Mouse (Mus musculus) bone marrow macrophage, adult 2 months (primary cell): ENCODE results near the gene Akap9.
"Not testable (repeated sequence)": the region's sequence is repeated elsewhere in the genome, so short reads cannot be mapped to it uniquely, and the experiment has no call there.

Experiments
- CTCF ChIP-seq: IDR thresholded peaks from 2 replicates; pipeline ENCODE4 v1.5.1; 2012; ENCODE audit warnings: low read depth, mild to moderate bottlenecking, low read length, moderate library complexity
- POLR2A ChIP-seq: IDR thresholded peaks from 2 replicates; pipeline ENCODE4 v1.6.1; 2012; ENCODE audit warnings: mild to moderate bottlenecking, low read depth, low read length, borderline replicate concordance

DNA sequence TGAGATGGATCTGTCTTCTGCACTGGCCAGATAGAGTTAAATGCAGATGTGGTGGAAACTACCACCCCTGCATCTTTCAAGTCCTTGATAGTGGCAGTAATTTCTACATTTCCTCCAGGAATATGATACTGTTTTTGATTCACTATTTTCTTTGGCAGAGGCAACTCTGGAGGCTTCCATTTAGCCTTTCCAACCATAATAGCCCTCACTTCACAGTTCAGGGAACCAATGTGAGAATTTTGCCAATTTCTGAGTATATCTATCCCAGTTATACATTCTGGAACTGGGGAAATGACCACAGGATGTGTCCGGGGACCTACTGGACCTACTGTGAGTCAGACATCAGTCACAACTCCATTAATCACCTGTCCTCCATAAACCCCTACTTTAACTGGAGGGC, 89.8 kb downstream of the Akap9 start:
- TF ChIP-seq POLR2A, CTCF: not testable (repeated sequence)
